Mouse (Mus musculus) neural tube, embryonic 11.5 days (tissue): ENCODE measurements at regions not wholly inside any gene's neighbourhood (a gene's known extent, or its start where the extent isn't known, plus 50 kb on each side); places are given as distances from the start of the nearest gene placed in this dataset.

ENCODE experiments used
- ATAC-seq: fragments of 200-750 bp; cut with Nextera tagmentation; 2 replicates; pipeline ENCODE4 v1.8.0; 2017; ENCODE audit warnings: moderate number of reproducible peaks, mild to moderate bottlenecking, moderate TSS enrichment, moderate library complexity; ENCODE audit not compliant: insufficient read depth, low FRiP score, low TSS enrichment
- DNase-seq: peaks from one replicate; pipeline ENCODE4 v3.0.0-alpha.2; 2015; ENCODE audit warnings: low spot score
- H3K27ac ChIP-seq: fragments of 300-500 bp; sonication (generic); 2 replicates; pipeline ENCODE4 v1.5.1; 2014; ENCODE audit warnings: low read depth, mild to moderate bottlenecking, low read length
- H3K27me3 ChIP-seq: fragments of 300-500 bp; sonication (generic); 2 replicates; pipeline ENCODE4 v1.6.1; 2014; ENCODE audit warnings: mild to moderate bottlenecking, low read length, mixed read lengths; ENCODE audit not compliant: control insufficient read depth, insufficient read depth
- H3K36me3 ChIP-seq: fragments of 300-500 bp; sonication (generic); 2 replicates; pipeline ENCODE4 v1.6.1; 2014; ENCODE audit warnings: mild to moderate bottlenecking, low read length, moderate library complexity, mixed read lengths; ENCODE audit not compliant: control insufficient read depth, insufficient read depth
- H3K4me1 ChIP-seq: fragments of 300-500 bp; sonication (generic); 2 replicates; pipeline ENCODE4 v1.6.1; 2014; ENCODE audit warnings: low read length, mixed read lengths; ENCODE audit not compliant: control insufficient read depth, insufficient read depth
- H3K4me2 ChIP-seq: fragments of 300-500 bp; sonication (generic); 2 replicates; pipeline ENCODE4 v1.6.1; 2014; ENCODE audit warnings: low read depth, mild to moderate bottlenecking, moderate library complexity
- H3K4me3 ChIP-seq: fragments of 300-500 bp; sonication (generic); 2 replicates; pipeline ENCODE4 v1.5.1; 2014; ENCODE audit warnings: low read depth, low read length
- H3K9ac ChIP-seq: fragments of 300-500 bp; sonication (generic); 2 replicates; pipeline ENCODE4 v1.6.1; 2014; ENCODE audit warnings: mild to moderate bottlenecking, low read length
- H3K9me3 ChIP-seq: fragments of 300-500 bp; sonication (generic); 2 replicates; pipeline ENCODE4 v1.6.1; 2016; ENCODE audit warnings: low read length; ENCODE audit not compliant: control insufficient read depth
- WGBS: fragments of 180-500 bp; shearing (Covaris S2); extraction: QIAGEN DNeasy Blood & Tissue Kit; methylation state at CpG from one replicate; pipeline ENCODE4 v1.1.7; 2014; 5-methylcytosine and 5-hydroxymethylcytosine counted together

- Histone ChIP-seq H3K36me3 (no peaks in the 10 kb centered on the region), H3K9me3 (no peaks in the 10 kb centered on the region), H3K27me3 (no peaks in the 10 kb centered on the region), H3K27ac (no peak overlapping the region), H3K9ac (no peak overlapping the region), H3K4me1 (peaks cover 4% of the 10 kb centered on the region; the same call in 1 of the 2 replicates), H3K4me3 (no peak overlapping the region), H3K4me2 (no peak overlapping the region)
- 39% methylated on average over 2 of the region's 2 CpGs for WGBS
- DNase-seq (peak; percentile 52), ATAC-seq (peak; percentile 58; the same call in 1 of the 2 replicates)
These were observed 56.6 kb downstream of the Olig3 start for GRCm38 (mm10) chr10:19412926-19413325.

GRCm38 (mm10) chr10:19413935-19414334 is 57.6 kb downstream of the Olig3 start:
- Histone ChIP-seq H3K4me1 (peaks cover 4% of the 10 kb centered on the region; the same call in 1 of the 2 replicates), H3K27me3 (no peaks in the 10 kb centered on the region), H3K9me3 (no peaks in the 10 kb centered on the region), H3K36me3 (no peaks in the 10 kb centered on the region), H3K9ac (no peak overlapping the region), H3K4me3 (no peak overlapping the region), H3K4me2 (no peak overlapping the region), H3K27ac (no peak overlapping the region)
- 0 out of 2 replicates have a peak, but pooled peaks have one; percentile 55 for ATAC-seq
- peak; percentile 48 for DNase-seq
- WGBS, result 12% methylated on average over 5 of the region's 5 CpGs

GRCm38 (mm10) chr10:19414834-19415233 is 58.5 kb downstream of the Olig3 start:
- Histone ChIP-seq H3K4me3 (no peak overlapping the region), H3K27me3 (no peaks in the 10 kb centered on the region), H3K9me3 (no peaks in the 10 kb centered on the region), H3K4me2 (no peak overlapping the region; the same call in 1 of the 2 replicates), H3K27ac (no peak overlapping the region), H3K9ac (no peak overlapping the region), H3K36me3 (no peaks in the 10 kb centered on the region), H3K4me1 (peaks cover 4% of the 10 kb centered on the region; the same call in 1 of the 2 replicates)
- peak; percentile 19 for DNase-seq
- 18% methylated on average over 5 of the region's 5 CpGs for WGBS
- ATAC-seq, result 0 out of 2 replicates have a peak, but pooled peaks have one; percentile 11

- no peak for DNase-seq
- no peak overlapping the region for H3K9ac ChIP-seq
- H3K27me3 ChIP-seq, result no peaks in the 10 kb centered on the region
- no peak for ATAC-seq
- H3K4me1 ChIP-seq, result no peaks in the 10 kb centered on the region
- no peak overlapping the region for H3K4me2 ChIP-seq
- 78% methylated on average over 1 of the region's 1 CpGs for WGBS
- H3K9me3 ChIP-seq, result no peaks in the 10 kb centered on the region
- H3K27ac ChIP-seq, result no peak overlapping the region
- H3K36me3 ChIP-seq, result no peaks in the 10 kb centered on the region
- no peak overlapping the region for H3K4me3 ChIP-seq
These were observed 67.7 kb downstream of the Olig3 start for GRCm38 (mm10) chr10:19424030-19424429.

GRCm38 (mm10) chr10:19424961-19425360 is 68.6 kb downstream of the Olig3 start:
- 70% methylated on average over 3 of the region's 3 CpGs for WGBS
- DNase-seq, result no peak

GRCm38 (mm10) chr10:19426835-19427234 is 70.5 kb downstream of the Olig3 start:
- no peaks in the 10 kb centered on the region for H3K27me3 ChIP-seq
- WGBS, result 78% methylated on average over 3 of the region's 3 CpGs
- no peaks in the 10 kb centered on the region for H3K9me3 ChIP-seq
- ATAC-seq (no peak), DNase-seq (no peak)
- no peak overlapping the region for H3K27ac ChIP-seq
- H3K4me3 ChIP-seq, result no peak overlapping the region
- H3K36me3 ChIP-seq, result no peaks in the 10 kb centered on the region
- no peak overlapping the region for H3K4me2 ChIP-seq
- H3K4me1 ChIP-seq, result no peaks in the 10 kb centered on the region
- H3K9ac ChIP-seq, result no peak overlapping the region

More at GRCm38 (mm10) chr10:19424961-19425360, 68.6 kb downstream of the Olig3 start:
- H3K4me3 ChIP-seq, result no peak overlapping the region
- H3K4me2 ChIP-seq, result no peak overlapping the region
- no peak overlapping the region for H3K9ac ChIP-seq
- no peaks in the 10 kb centered on the region for H3K4me1 ChIP-seq
- H3K27me3 ChIP-seq, result no peaks in the 10 kb centered on the region
- H3K27ac ChIP-seq, result no peak overlapping the region
- no peaks in the 10 kb centered on the region for H3K36me3 ChIP-seq
- H3K9me3 ChIP-seq, result no peaks in the 10 kb centered on the region
- ATAC-seq, result no peak

GRCm38 (mm10) chr10:19432515-19432914 is 76.2 kb downstream of the Olig3 start:
- Histone ChIP-seq H3K9ac (no peak overlapping the region), H3K4me1 (no peaks in the 10 kb centered on the region), H3K4me3 (no peak overlapping the region), H3K36me3 (no peaks in the 10 kb centered on the region), H3K4me2 (no peak overlapping the region), H3K27ac (no peak overlapping the region), H3K9me3 (no peaks in the 10 kb centered on the region), H3K27me3 (no peaks in the 10 kb centered on the region)
- DNase-seq (no peak), ATAC-seq (no peak)
- WGBS, result 88% methylated on average over 4 of the region's 4 CpGs

GRCm38 (mm10) chr10:19434661-19435060 is 78.3 kb downstream of the Olig3 start:
- Histone ChIP-seq H3K9ac (no peak overlapping the region), H3K4me1 (no peaks in the 10 kb centered on the region), H3K27ac (no peak overlapping the region), H3K36me3 (no peaks in the 10 kb centered on the region), H3K4me2 (no peak overlapping the region), H3K4me3 (no peak overlapping the region), H3K27me3 (0 out of 2 replicates have a peak, but pooled peaks cover 3% of the 10 kb centered on the region), H3K9me3 (no peaks in the 10 kb centered on the region)
- ATAC-seq, result no peak
- 74% methylated on average over 6 of the region's 6 CpGs for WGBS
- DNase-seq, result no peak

- Histone ChIP-seq H3K4me3 (no peak overlapping the region), H3K9ac (no peak overlapping the region), H3K4me2 (no peak overlapping the region), H3K4me1 (peaks cover 7% of the 10 kb centered on the region; the same call in 1 of the 2 replicates), H3K27ac (peak overlapping the region; percentile 50; the same call in 1 of the 2 replicates), H3K27me3 (peaks cover 8% of the 10 kb centered on the region; the same call in 1 of the 2 replicates), H3K9me3 (no peaks in the 10 kb centered on the region), H3K36me3 (no peaks in the 10 kb centered on the region)
- 22% methylated on average over 12 of the region's 12 CpGs for WGBS
- DNase-seq, result peak; percentile 69
- ATAC-seq, result no peak; the same call in 1 of the 2 replicates
These were observed 85.5 kb downstream of the Olig3 start for GRCm38 (mm10) chr10:19441807-19442206.
